Mouse (Mus musculus) adrenal gland, postnatal 36 days (tissue): ENCODE data around the gene 4930562C15Rik. TPM values are rescaled to one million over a fixed set of nuclear protein-coding genes. Genes with fewer than 3 reads are reported as not detected.

ENCODE experiments used
- DNase-seq, 2 experiments: peaks; one replicate each; pipeline ENCODE4 v3.0.0; 2021; ENCODE audit warnings: mixed read lengths in 1 of 2
- total RNA-seq, 2 experiments: library from RNA; stranded (reverse); gene quantifications; 2 replicates each; pipeline ENCODE4 v1.2.3; 2021

The 4930562C15Rik gene
- total RNA-seq, 2 experiments from 2014 or later: not detected

- no peak for DNase-seq
These were observed 26.2 kb downstream of the 4930562C15Rik start for GRCm38 (mm10) chr16:4861392-4861791.

GRCm38 (mm10) chr16:4862863-4863483, 27.8 kb downstream of the 4930562C15Rik start:
- DNase-seq: peak; percentile 86 to 87

GRCm38 (mm10) chr16:4863742-4864141, 28.5 kb downstream of the 4930562C15Rik start:
- no peak for DNase-seq

- DNase-seq: no peak
These were observed 31.0 kb downstream of the 4930562C15Rik start for GRCm38 (mm10) chr16:4866101-4866695.

GRCm38 (mm10) chr16:4870490-4870889, 35.3 kb downstream of the 4930562C15Rik start:
- DNase-seq: no peak

- DNase-seq: no peak
These were observed 36.7 kb downstream of the 4930562C15Rik start for GRCm38 (mm10) chr16:4871926-4872325.

GRCm38 (mm10) chr16:4875198-4876032, 40.2 kb downstream of the 4930562C15Rik start:
- no peak for DNase-seq

GRCm38 (mm10) chr16:4876033-4876680, 40.9 kb downstream of the 4930562C15Rik start:
- DNase-seq: peak; percentile 71 to 87

GRCm38 (mm10) chr16:4877195-4877594, 42.0 kb downstream of the 4930562C15Rik start:
- DNase-seq: no peak

- DNase-seq: no peak
These were observed 42.5 kb downstream of the 4930562C15Rik start for GRCm38 (mm10) chr16:4877701-4878100.

- peak in 1 of 2 experiments; percentile 51 for DNase-seq
These were observed 43.1 kb downstream of the 4930562C15Rik start for GRCm38 (mm10) chr16:4878192-4878885.

GRCm38 (mm10) chr16:4879101-4879707, 44.0 kb downstream of the 4930562C15Rik start:
- DNase-seq: peak; percentile 47 to 58

GRCm38 (mm10) chr16:4879708-4880124, 44.5 kb downstream of the 4930562C15Rik start:
- peak; percentile 94 to 96 for DNase-seq

GRCm38 (mm10) chr16:4880136-4880825, 45.1 kb downstream of the 4930562C15Rik start, which contains the start of gene Ubald1:
Gene Ubald1 (minus strand): TSS chr16:4880315.
- DNase-seq: peak; percentile 97 to 98

GRCm38 (mm10) chr16:4881400-4882351, 46.5 kb downstream of the 4930562C15Rik start:
- no peak for DNase-seq

GRCm38 (mm10) chr16:4884930-4885329, 49.7 kb downstream of the 4930562C15Rik start:
- no peak for DNase-seq

- DNase-seq: peak; percentile 90 to 94
These were observed 50.8 kb downstream of the 4930562C15Rik start, which contains the start of gene Mgrn1 for GRCm38 (mm10) chr16:4885760-4886689. Gene Mgrn1 (plus strand): TSS chr16:4886249.

GRCm38 (mm10) chr16:4886690-4887020, 51.4 kb downstream of the 4930562C15Rik start:
- DNase-seq: no peak
